ENCODE assay signal across 27 mouse cellular contexts in genomic region chr5:30513111-30513510, GRCm38 (mm10). TPM values are rescaled to one million over a fixed set of nuclear protein-coding genes. Genes with fewer than 3 reads are reported as not detected.
"Had no signal": no experiment of that assay in that cellular context is flagged by ENCODE, and none has a peak within 500 bp of the region (broad histone marks: within the 10 kb centered on the region; RNA-seq: fewer than 3 reads in every experiment).

No protein-coding gene starts in this region.

- H3K9ac ChIP-seq: kidney, embryonic 15.5 days; liver, embryonic 13.5 days had no signal

- H3K27ac ChIP-seq: kidney, embryonic 15.5 days; left cerebral cortex, adult 2 months; liver, embryonic 13.5 days; midbrain, embryonic 10.5 days had no signal

- H3K27me3 ChIP-seq: kidney, embryonic 15.5 days had no signal

- H3K4me1 ChIP-seq: kidney, embryonic 15.5 days; midbrain, embryonic 10.5 days had no signal

- H3K36me3 ChIP-seq: kidney, embryonic 15.5 days; liver, embryonic 13.5 days; midbrain, embryonic 10.5 days had no signal

- DNase-seq: kidney, adult 8-10 months; kidney, postnatal 10 days; kidney, postnatal 36 days; layer of hippocampus, postnatal 36 days; liver, embryonic 13.5 days; lung, adult 2 months; thymus, adult 18-20 months; thymus, postnatal 36 days had no signal

- H3K4me2 ChIP-seq: kidney, embryonic 15.5 days; liver, embryonic 13.5 days had no signal

- ATAC-seq: lung, postnatal 0 days; midbrain, embryonic 16.5 days had no signal

- H3K9me3 ChIP-seq: kidney, embryonic 15.5 days; liver, embryonic 13.5 days; megakaryocyte, embryonic 14.5 days; midbrain, embryonic 10.5 days had no signal

- H3K4me3 ChIP-seq: kidney, embryonic 15.5 days; left cerebral cortex, adult 2 months; liver, embryonic 13.5 days; megakaryocyte, embryonic 14.5 days; midbrain, embryonic 10.5 days had no signal

RNA-seq across cellular contexts. Expression of gene Cib4, which starts 32.5 kb away (rescaled TPM):
- total RNA-seq: layer of hippocampus, adult 8-10 months; layer of hippocampus, postnatal 10 days; layer of hippocampus, postnatal 36 days; left cerebral cortex, adult 2 months; left cerebral cortex, postnatal 10 days; left cerebral cortex, postnatal 36 days; liver, adult 2 months had no signal
- polyA plus RNA-seq: kidney, embryonic 15.5 days; limb, embryonic 11.5 days; liver, adult 2 months; liver, embryonic 13.5 days; liver, embryonic 16.5 days; midbrain, embryonic 10.5 days; midbrain, embryonic 16.5 days; neural tube, embryonic 11.5 days; neural tube, embryonic 14.5 days; small intestine, adult 2 months; spleen, adult 2 months; stomach, embryonic 16.5 days had no signal

RNA-seq across cellular contexts. Expression of gene 1700001C02Rik, which starts 47.3 kb away (rescaled TPM):
- total RNA-seq: layer of hippocampus, postnatal 36 days; left cerebral cortex, adult 2 months; left cerebral cortex, postnatal 10 days; left cerebral cortex, postnatal 36 days; liver, adult 2 months had no signal
- polyA plus RNA-seq: kidney, embryonic 15.5 days; limb, embryonic 11.5 days; limb, embryonic 14.5 days; liver, adult 2 months; liver, embryonic 13.5 days; liver, embryonic 16.5 days; midbrain, embryonic 10.5 days; neural tube, embryonic 11.5 days; small intestine, adult 2 months; spleen, adult 2 months; stomach, embryonic 16.5 days had no signal

RNA-seq across cellular contexts. Expression of gene Otof, which starts 51.4 kb away (rescaled TPM):
- total RNA-seq: liver, adult 2 months had no signal
- polyA plus RNA-seq: limb, embryonic 11.5 days; liver, embryonic 16.5 days had no signal
